Mouse (Mus musculus) olfactory bulb, adult 2 months (tissue): ENCODE measurements around the gene Map3k7.

ENCODE experiments used
- CTCF ChIP-seq: fragments of 200-500 bp; IDR thresholded peaks from 2 replicates; pipeline ENCODE4 v1.5.1; 2012; ENCODE audit warnings: low read depth, mild to moderate bottlenecking, low read length, moderate library complexity; ENCODE audit not compliant: insufficient read depth
- POLR2A ChIP-seq: fragments of 200-500 bp; IDR thresholded peaks from 2 replicates; pipeline ENCODE4 v1.6.1; 2012; ENCODE audit warnings: mild to moderate bottlenecking, low read depth, low read length, moderate library complexity; ENCODE audit not compliant: insufficient read depth

DNA sequence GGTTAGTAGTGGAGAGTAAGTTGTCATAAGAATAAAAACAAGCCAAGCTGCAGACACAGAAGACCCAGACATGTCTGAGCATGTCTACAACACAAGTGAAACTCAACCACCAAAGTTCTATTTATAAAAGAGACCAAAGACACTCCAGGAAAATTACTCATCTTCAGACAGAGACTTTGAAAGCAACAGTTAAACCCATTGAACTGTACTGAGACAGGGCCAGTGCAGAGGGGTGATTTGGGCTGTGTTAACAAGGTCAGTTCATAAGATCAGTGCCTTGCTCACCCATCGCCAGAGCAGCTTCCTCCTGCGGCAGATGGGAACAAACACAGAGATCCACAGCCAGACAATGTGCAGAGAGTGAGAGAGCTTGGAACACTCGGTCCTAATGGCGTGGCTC is 22.3 kb upstream of the Map3k7 start:
- TF ChIP-seq CTCF = no peak
- no peak for TF ChIP-seq POLR2A
